In the genomic region with DNA sequence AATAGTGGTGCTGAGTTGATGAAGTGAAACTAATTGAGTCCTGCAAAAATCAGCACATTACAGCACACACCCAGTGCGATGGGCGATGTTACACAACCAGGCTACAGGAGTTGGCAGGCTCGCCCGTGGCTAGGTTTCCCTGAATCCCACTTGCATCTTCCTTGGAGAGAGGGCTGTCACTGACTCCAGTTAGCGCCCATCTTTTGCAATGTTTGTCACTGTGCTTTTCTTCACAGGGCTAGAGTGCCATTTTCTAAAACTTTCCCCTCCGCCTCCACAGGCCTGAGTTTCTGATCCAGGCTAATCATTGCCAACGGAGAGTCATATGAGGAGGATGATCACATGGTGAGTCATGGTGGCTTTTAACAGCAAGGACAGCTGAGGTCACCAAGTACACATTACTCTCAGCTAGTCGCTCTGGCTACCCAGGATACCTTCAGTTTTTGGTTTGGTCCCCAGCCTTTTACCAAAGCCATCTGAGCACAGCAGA, we compare ENCODE assay signal across 11 mouse cellular contexts.
DNase-seq lines count a peak whose midpoint lies in the region; ATAC-seq and TF ChIP-seq lines count a peak whose summit lies in the region.
"Had no signal": no experiment of that assay in that cellular context is flagged by ENCODE, and none has a peak within 500 bp of the region (broad histone marks: within the 10 kb centered on the region; RNA-seq: fewer than 3 reads in every experiment).

No protein-coding gene starts in this region.

- H3K4me1 ChIP-seq in liver, postnatal 0 days (ENCODE audit: insufficient read depth): no peaks in the 10 kb centered on the region; the same call in 1 of the 2 replicates
- no peaks in the 10 kb centered on the region for H3K4me1 ChIP-seq in liver, embryonic 12.5 days
- H3K4me1 ChIP-seq: liver, embryonic 15.5 days had no signal

- peak; percentile 88 for ATAC-seq in liver, postnatal 0 days
- no peak for ATAC-seq in liver, embryonic 12.5 days
- ATAC-seq in megakaryocyte progenitor cell, adult 5-6 weeks (replicated peaks; ENCODE audit: poor library complexity): peak; percentile 63
- no peak for ATAC-seq in activated CD4-positive, CD25-positive, alpha-beta regulatory T cell, adult 4 months

- intact Hi-C loops in heart, postnatal 36 days (cut with DNase I): no loop called here

- H3K9ac ChIP-seq in liver, postnatal 0 days (replicated peaks): no peak overlapping the region
- H3K9ac ChIP-seq in liver, embryonic 12.5 days: no peak overlapping the region
- H3K9ac ChIP-seq: liver, embryonic 15.5 days had no signal

- peak; percentile 31 for DNase-seq in liver, postnatal 0 days
- peak; percentile 60 to 67 for DNase-seq in adrenal gland, postnatal 36 days
- DNase-seq in heart, postnatal 36 days: peak; percentile 22 to 56
- DNase-seq in layer of hippocampus, postnatal 36 days: no peak
- DNase-seq in frontal cortex, adult 2 months (ENCODE audit: extremely low spot score in 1 of 2, low spot score in 1 of 2): no peak
- DNase-seq: cerebellum, adult 18-20 months had no signal

- no peaks in the 10 kb centered on the region for H3K9me3 ChIP-seq in liver, postnatal 0 days (ENCODE audit: low read length)
- no peaks in the 10 kb centered on the region for H3K9me3 ChIP-seq in liver, embryonic 12.5 days (replicated peaks)
- H3K9me3 ChIP-seq: liver, embryonic 15.5 days had no signal

- 71% methylated on average over 8 of the region's 8 CpGs for WGBS in liver, postnatal 0 days (ENCODE audit: insufficient replicate concordance)
- WGBS in liver, embryonic 12.5 days (ENCODE audit: insufficient replicate concordance): 82% methylated on average over 8 of the region's 8 CpGs

- TF ChIP-seq CTCF in liver, postnatal 0 days (IDR thresholded peaks at IDR 0.05; ENCODE audit: low read depth): no peak

- H3K27ac ChIP-seq in liver, postnatal 0 days (ENCODE audit: low read depth): no peak overlapping the region
- no peak overlapping the region for H3K27ac ChIP-seq in liver, embryonic 12.5 days
- H3K27ac ChIP-seq: liver, embryonic 15.5 days had no signal

- no peaks in the 10 kb centered on the region for H3K27me3 ChIP-seq in liver, postnatal 0 days (ENCODE audit: insufficient read depth, low read length)
- no peaks in the 10 kb centered on the region for H3K27me3 ChIP-seq in liver, embryonic 12.5 days (replicated peaks)
- H3K27me3 ChIP-seq: liver, embryonic 15.5 days had no signal

- no peak overlapping the region for H3K4me2 ChIP-seq in liver, postnatal 0 days (ENCODE audit: low read depth, low read length)
- H3K4me2 ChIP-seq in liver, embryonic 12.5 days: no peak overlapping the region
- H3K4me2 ChIP-seq: liver, embryonic 15.5 days had no signal

- H3K36me3 ChIP-seq in liver, postnatal 0 days (replicated peaks; ENCODE audit: insufficient read depth, low read length): peaks cover 15% of the 10 kb centered on the region
- H3K36me3 ChIP-seq in liver, embryonic 12.5 days: peaks cover 26% of the 10 kb centered on the region

- no peak overlapping the region for H3K4me3 ChIP-seq in liver, postnatal 0 days (ENCODE audit: low read depth, low read length)
- no peak overlapping the region for H3K4me3 ChIP-seq in liver, embryonic 12.5 days
- H3K4me3 ChIP-seq: erythroblast, embryonic 14.5 days; liver, embryonic 15.5 days had no signal

- no peak for TF ChIP-seq EP300 in liver, postnatal 0 days (IDR thresholded peaks at IDR 0.05; ENCODE audit: low read depth)

Comparison
In these comparisons a context has a peak if more than half of its experiments do, and no peak if none do; other contexts are left out.
1. ATAC-seq: peak in liver, postnatal 0 days (single experiment) and megakaryocyte progenitor cell, adult 5-6 weeks (single experiment); none in liver, embryonic 12.5 days (single experiment) and activated CD4-positive, CD25-positive, alpha-beta regulatory T cell, adult 4 months (single experiment).
2. DNase-seq: peak in liver, postnatal 0 days (single experiment), adrenal gland, postnatal 36 days (2 of 2) and heart, postnatal 36 days (2 of 2); none in layer of hippocampus, postnatal 36 days (0 of 2) and frontal cortex, adult 2 months (0 of 2).